Mouse (Mus musculus): ENCODE data around the gene Man2a2. TPM values are rescaled to one million over a fixed set of nuclear protein-coding genes. Genes with fewer than 3 reads are reported as not detected.
A peak's percentile ranks its signal among the peaks of the same experiment; 100 is the strongest.

Man2a2 gene
- polyA plus RNA-seq, 1 experiment from 2014 or later: 16.6 TPM

DNA sequence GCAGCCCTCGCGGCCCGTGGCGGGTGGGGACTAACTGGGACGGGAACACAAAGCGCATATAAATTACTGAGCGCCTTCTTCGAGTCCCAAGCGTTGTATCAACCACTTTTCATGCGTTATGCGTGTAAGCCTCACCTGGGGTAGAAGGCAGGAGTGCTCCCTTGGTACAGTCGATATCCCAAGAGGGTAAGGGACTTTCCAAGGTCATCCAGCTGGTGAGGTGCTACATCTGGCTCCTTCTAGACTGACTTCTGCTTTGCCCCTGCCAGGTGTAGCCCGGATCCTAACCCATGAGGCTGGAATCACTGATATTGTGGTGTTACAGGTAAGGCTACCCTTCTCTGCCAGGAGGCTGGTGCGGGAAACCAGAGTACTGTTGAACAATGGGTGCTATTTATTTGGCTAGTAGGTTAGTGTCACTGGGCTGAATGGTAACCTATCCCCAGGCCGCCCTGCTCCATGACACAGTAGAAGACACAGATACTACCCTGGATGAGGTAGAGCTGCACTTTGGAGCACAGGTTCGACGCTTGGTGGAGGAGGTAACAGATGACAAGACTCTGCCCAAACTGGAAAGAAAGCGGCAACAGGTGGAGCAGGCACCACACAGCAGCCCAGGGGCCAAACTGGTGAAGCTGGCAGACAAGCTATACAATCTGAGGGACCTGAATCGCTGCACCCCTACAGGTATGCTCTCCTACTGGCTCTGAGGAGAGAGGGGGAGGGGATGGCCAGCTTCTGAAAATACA lies 27.7 kb downstream of the Man2a2 start:
- WGBS: 27% methylated on average over 19 of the region's 19 CpGs
- Histone ChIP-seq H3K4me2 (replicated peaks; ENCODE audit: low read depth, low read length) (peak overlapping the region; percentile 73), H3K27ac (ENCODE audit: low read length) (peak overlapping the region; percentile 67; the same call in 1 of the 2 replicates), H3K4me1 (ENCODE audit: insufficient read depth, low read length) (peaks cover 41% of the 10 kb centered on the region), H3K27me3 (ENCODE audit: insufficient read depth, low read length) (no peaks in the 10 kb centered on the region), H3K36me3 (ENCODE audit: insufficient read depth, low read length) (peaks cover 3% of the 10 kb centered on the region; the same call in 1 of the 2 replicates), H3K9ac (replicated peaks; ENCODE audit: low read length) (peak overlapping the region; percentile 91), H3K4me3 (ENCODE audit: low read length) (peak overlapping the region; percentile 66), H3K9me3 (ENCODE audit: low read length) (no peaks in the 10 kb centered on the region)
- ATAC-seq (ENCODE audit: low FRiP score, low TSS enrichment): no peak

DNA sequence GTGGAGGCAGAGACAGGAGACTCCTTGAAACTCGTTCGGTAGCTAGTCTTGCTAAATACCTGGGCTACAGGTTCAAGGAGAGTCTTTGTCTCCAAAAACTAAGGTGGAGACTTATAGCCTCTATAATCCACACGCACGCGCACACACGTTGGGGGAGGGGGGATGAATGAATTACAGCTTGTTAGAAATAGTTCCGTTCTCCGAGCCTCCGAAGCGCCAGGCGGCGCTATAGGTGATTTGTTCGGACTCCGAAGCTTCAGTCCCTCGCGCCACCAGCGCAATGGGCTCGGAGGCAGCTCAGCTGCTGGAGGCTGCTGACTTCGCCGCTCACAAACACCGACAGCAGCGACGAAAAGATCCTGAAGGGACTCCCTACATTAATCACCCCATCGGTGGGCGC lies 28.3 kb downstream of the Man2a2 start, which contains the start of gene Hddc3:
Gene Hddc3, plus strand, starts transcription at position 247 of the 400 bp plus-strand sequence.
- H3K9me3 ChIP-seq (ENCODE audit: low read length): no peaks in the 10 kb centered on the region
- H3K4me1 ChIP-seq (ENCODE audit: insufficient read depth, low read length): peaks cover 39% of the 10 kb centered on the region
- peaks cover 3% of the 10 kb centered on the region; the same call in 1 of the 2 replicates for H3K36me3 ChIP-seq (ENCODE audit: insufficient read depth, low read length)
- peak; percentile 7; the same call in 1 of the 2 replicates for ATAC-seq (ENCODE audit: low FRiP score, low TSS enrichment)
- peak within 1 kb of the TSS; percentile 67; the same call in 1 of the 2 replicates for H3K27ac ChIP-seq (ENCODE audit: low read length)
- no peaks in the 10 kb centered on the region for H3K27me3 ChIP-seq (ENCODE audit: insufficient read depth, low read length)
- peak within 1 kb of the TSS; percentile 91 for H3K9ac ChIP-seq (replicated peaks; ENCODE audit: low read length)
- peak within 1 kb of the TSS; percentile 73 for H3K4me2 ChIP-seq (replicated peaks; ENCODE audit: low read depth, low read length)
- WGBS: under 1% methylated on average over 25 of the region's 25 CpGs
- H3K4me3 ChIP-seq (ENCODE audit: low read length): peak within 1 kb of the TSS; percentile 66

DNA sequence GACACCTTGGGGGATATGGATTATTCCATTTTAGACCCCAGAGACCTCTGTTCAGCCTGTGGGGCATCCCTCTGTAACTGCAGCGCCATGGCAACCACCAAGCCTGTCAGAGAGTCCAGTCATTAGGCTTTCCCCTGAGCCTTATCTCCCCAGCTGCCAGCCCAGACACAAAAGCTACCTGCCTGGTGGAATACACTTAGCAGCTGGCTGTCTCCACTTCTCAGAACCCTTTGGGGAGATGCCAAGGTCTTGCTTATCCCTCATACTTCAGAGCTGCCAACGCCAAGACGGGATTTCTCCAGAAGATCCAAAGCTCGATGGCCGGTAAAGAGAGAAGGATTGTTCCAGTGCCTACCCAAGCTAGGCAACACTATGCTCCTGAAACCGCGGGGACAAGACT lies 29.4 kb downstream of the Man2a2 start:
- no peak overlapping the region for H3K4me2 ChIP-seq (replicated peaks; ENCODE audit: low read depth, low read length)
- peaks cover 35% of the 10 kb centered on the region for H3K4me1 ChIP-seq (ENCODE audit: insufficient read depth, low read length)
- H3K27me3 ChIP-seq (ENCODE audit: insufficient read depth, low read length): no peaks in the 10 kb centered on the region
- 84% methylated on average over 7 of the region's 7 CpGs for WGBS
- H3K27ac ChIP-seq (ENCODE audit: low read length): no peak overlapping the region
- no peak overlapping the region for H3K4me3 ChIP-seq (ENCODE audit: low read length)
- H3K9me3 ChIP-seq (ENCODE audit: low read length): no peaks in the 10 kb centered on the region
- H3K9ac ChIP-seq (replicated peaks; ENCODE audit: low read length): no peak overlapping the region
- peaks cover 4% of the 10 kb centered on the region for H3K36me3 ChIP-seq (ENCODE audit: insufficient read depth, low read length)
- ATAC-seq (ENCODE audit: low FRiP score, low TSS enrichment): no peak

DNA sequence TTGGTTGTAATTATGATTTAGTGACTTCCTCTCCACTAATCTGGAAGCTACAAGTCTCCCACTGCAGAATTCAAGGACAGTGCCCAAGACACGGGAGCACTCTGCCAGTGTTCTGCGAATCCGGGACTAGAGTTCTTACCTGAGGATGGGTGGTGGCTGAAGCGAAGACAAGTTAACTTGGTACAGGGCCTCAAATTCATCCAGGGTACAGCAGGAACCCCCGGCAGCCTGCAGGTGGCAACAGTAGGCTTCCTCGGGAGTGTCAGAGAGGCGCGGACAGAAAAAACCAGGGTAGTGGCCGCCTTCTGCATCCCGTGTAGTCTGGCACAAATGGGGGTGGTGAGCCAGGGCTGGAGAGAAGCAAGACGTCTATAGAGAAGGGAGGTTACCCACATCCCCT lies 30.4 kb downstream of the Man2a2 start, which contains the start of gene Unc45a:
Gene Unc45a, minus strand, starts transcription at position 213 of the 400 bp plus-strand sequence.
- Histone ChIP-seq H3K4me2 (replicated peaks; ENCODE audit: low read depth, low read length) (peak within 1 kb of the TSS; percentile 85), H3K36me3 (ENCODE audit: insufficient read depth, low read length) (peaks cover 14% of the 10 kb centered on the region)
- peak; percentile 68 for ATAC-seq (ENCODE audit: low FRiP score, low TSS enrichment)

DNA sequence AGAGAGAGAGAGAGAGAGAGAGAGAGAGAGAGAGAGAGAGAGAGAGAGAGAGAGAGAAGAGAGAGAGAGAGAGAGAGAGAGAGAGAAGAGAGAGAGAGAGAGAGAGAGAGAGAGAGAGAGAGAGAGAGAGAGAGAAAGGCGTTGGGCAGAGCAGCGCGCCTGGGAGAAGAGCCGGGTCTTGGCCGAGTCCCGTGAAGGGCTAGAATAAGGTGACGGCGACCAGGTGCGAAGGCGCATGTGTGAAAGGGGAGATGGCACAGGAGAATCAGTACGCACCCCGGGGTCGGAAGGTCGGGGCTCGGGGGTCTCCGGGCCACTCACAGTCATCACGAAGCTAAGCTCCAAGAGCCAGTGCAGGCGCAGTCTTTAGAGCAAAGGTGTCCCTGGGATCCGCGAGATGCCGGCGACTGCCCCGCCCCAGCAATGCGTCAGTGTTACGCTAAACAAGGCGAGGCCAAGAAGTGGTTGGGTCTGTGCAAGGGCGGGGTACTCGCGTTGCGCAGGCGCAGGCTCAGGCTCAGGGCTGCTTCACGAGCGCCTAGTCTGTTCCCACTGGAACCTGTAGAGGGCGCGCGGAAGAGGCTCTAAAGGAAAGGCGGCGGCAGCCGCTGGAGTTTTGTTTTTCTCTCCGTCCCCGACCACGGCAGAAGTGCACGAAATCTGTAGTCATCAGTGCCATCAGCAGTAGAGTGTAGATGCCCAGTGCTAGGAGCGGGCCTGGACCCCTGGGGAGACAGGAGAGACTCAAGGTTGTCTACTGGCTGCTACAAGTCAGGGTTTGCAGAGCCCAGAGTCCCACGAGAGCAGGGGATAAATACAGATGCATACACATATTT lies 31.2 kb downstream of the Man2a2 start:
- H3K4me2 ChIP-seq (replicated peaks; ENCODE audit: low read depth, low read length): peak overlapping the region; percentile 85
- H3K36me3 ChIP-seq (ENCODE audit: insufficient read depth, low read length): peaks cover 19% of the 10 kb centered on the region
- peaks cover 32% of the 10 kb centered on the region for H3K4me1 ChIP-seq (ENCODE audit: insufficient read depth, low read length)
- peak; percentile 98 for ATAC-seq (ENCODE audit: low FRiP score, low TSS enrichment)
- H3K9ac ChIP-seq (replicated peaks; ENCODE audit: low read length): peak overlapping the region; percentile 82
- H3K27ac ChIP-seq (ENCODE audit: low read length): peak overlapping the region; percentile 90
- H3K9me3 ChIP-seq (ENCODE audit: low read length): no peaks in the 10 kb centered on the region
- under 1% methylated on average over 45 of the region's 45 CpGs for WGBS
- no peaks in the 10 kb centered on the region for H3K27me3 ChIP-seq (ENCODE audit: insufficient read depth, low read length)
- peak overlapping the region; percentile 80 for H3K4me3 ChIP-seq (ENCODE audit: low read length)

More for the DNA sequence above, 30.4 kb downstream of the Man2a2 start, which contains the start of gene Unc45a:
- Histone ChIP-seq H3K4me1 (ENCODE audit: insufficient read depth, low read length) (peaks cover 32% of the 10 kb centered on the region), H3K27me3 (ENCODE audit: insufficient read depth, low read length) (no peaks in the 10 kb centered on the region), H3K27ac (ENCODE audit: low read length) (peak within 1 kb of the TSS; percentile 90), H3K9me3 (ENCODE audit: low read length) (no peaks in the 10 kb centered on the region), H3K9ac (replicated peaks; ENCODE audit: low read length) (peak within 1 kb of the TSS; percentile 82), H3K4me3 (ENCODE audit: low read length) (peak within 1 kb of the TSS; percentile 80)
- WGBS: under 1% methylated on average over 11 of the region's 11 CpGs

DNA sequence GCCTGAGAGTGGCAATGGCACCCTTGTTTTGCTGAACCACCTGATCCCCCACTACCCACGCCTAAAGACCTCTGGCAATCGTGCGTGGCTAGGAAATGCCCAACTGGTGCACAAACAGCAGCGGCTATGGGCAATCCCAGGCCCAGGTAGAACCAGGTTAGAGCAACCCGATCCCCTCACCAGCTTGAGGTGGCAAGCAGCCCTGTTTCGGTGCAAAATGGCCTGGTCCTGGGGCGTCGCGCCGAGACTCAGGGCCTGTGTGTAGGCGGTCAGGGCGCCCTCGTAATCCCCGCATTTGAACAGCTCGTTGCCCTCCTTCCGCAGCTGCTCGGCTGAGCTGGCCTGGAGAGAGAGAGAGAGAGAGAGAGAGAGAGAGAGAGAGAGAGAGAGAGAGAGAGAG lies 31.8 kb downstream of the Man2a2 start:
- Histone ChIP-seq H3K4me2 (replicated peaks; ENCODE audit: low read depth, low read length) (peak overlapping the region; percentile 85), H3K4me3 (ENCODE audit: low read length) (peak overlapping the region; percentile 80), H3K9me3 (ENCODE audit: low read length) (no peaks in the 10 kb centered on the region), H3K9ac (replicated peaks; ENCODE audit: low read length) (peak overlapping the region; percentile 82), H3K36me3 (ENCODE audit: insufficient read depth, low read length) (peaks cover 25% of the 10 kb centered on the region), H3K27me3 (ENCODE audit: insufficient read depth, low read length) (no peaks in the 10 kb centered on the region), H3K4me1 (ENCODE audit: insufficient read depth, low read length) (peaks cover 32% of the 10 kb centered on the region), H3K27ac (ENCODE audit: low read length) (0 out of 2 replicates have a peak overlapping the region, but pooled peaks have one; percentile 11)
- WGBS: 6% methylated on average over 16 of the region's 17 CpGs
- no peak for ATAC-seq (ENCODE audit: low FRiP score, low TSS enrichment)

DNA sequence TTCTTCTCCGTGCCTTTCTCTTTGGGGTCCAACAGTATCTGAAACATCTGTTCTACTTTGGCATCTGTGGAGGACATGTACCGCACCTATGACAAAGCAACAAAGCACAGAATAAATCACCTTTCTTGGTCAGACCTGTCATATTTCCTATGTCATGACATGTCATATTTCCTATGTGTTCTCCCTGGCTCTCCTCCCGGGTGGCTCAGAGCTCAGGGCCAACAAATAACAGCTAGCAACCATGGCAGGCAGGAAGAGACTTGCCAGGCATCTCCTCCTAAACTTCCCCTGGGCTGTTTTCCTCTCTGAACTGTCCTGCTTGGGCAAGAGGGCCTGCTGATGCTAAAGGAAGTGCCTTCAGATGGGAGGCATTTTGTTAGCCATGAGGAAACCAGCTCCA lies 34.2 kb downstream of the Man2a2 start:
- no peak overlapping the region for H3K4me3 ChIP-seq (ENCODE audit: low read length)
- H3K9me3 ChIP-seq (ENCODE audit: low read length): 0 out of 2 replicates have a peak, but pooled peaks cover 5% of the 10 kb centered on the region
- H3K36me3 ChIP-seq (ENCODE audit: insufficient read depth, low read length): peaks cover 48% of the 10 kb centered on the region
- no peak overlapping the region for H3K4me2 ChIP-seq (replicated peaks; ENCODE audit: low read depth, low read length)
- H3K27ac ChIP-seq (ENCODE audit: low read length): no peak overlapping the region
- no peak for ATAC-seq (ENCODE audit: low FRiP score, low TSS enrichment)
- H3K27me3 ChIP-seq (ENCODE audit: insufficient read depth, low read length): no peaks in the 10 kb centered on the region
- 92% methylated on average over 3 of the region's 3 CpGs for whole genome bisulfite sequencing
- H3K4me1 ChIP-seq (ENCODE audit: insufficient read depth, low read length): peaks cover 22% of the 10 kb centered on the region
- H3K9ac ChIP-seq (replicated peaks; ENCODE audit: low read length): no peak overlapping the region

DNA sequence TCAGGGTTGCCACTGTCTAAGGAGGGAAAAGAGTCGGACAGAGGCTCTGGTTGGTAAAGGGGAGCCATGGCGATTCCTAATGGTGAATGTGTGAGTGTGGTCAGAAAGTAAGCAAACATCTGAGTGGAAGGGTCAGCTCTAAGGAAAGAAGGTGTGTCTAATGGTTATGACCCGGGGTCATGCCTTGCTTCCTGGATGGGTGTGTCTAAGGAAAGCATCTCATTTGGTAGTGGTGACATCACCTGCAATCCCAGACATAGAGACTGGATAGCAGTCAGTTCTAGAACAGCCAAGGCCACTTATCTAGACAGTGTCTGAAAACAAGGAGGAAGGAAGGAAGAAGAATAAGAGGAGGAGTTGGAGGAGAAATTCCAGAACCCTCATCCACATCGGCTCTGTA lies 36.3 kb downstream of the Man2a2 start:
- Histone ChIP-seq H3K36me3 (ENCODE audit: insufficient read depth, low read length) (peaks cover 69% of the 10 kb centered on the region), H3K4me1 (ENCODE audit: insufficient read depth, low read length) (peaks cover 13% of the 10 kb centered on the region), H3K27me3 (ENCODE audit: insufficient read depth, low read length) (no peaks in the 10 kb centered on the region), H3K9ac (replicated peaks; ENCODE audit: low read length) (no peak overlapping the region), H3K27ac (ENCODE audit: low read length) (no peak overlapping the region), H3K9me3 (ENCODE audit: low read length) (0 out of 2 replicates have a peak, but pooled peaks cover 5% of the 10 kb centered on the region), H3K4me3 (ENCODE audit: low read length) (no peak overlapping the region), H3K4me2 (replicated peaks; ENCODE audit: low read depth, low read length) (no peak overlapping the region)
- no peak for ATAC-seq (ENCODE audit: low FRiP score, low TSS enrichment)
- WGBS: 84% methylated on average over 4 of the region's 4 CpGs

DNA sequence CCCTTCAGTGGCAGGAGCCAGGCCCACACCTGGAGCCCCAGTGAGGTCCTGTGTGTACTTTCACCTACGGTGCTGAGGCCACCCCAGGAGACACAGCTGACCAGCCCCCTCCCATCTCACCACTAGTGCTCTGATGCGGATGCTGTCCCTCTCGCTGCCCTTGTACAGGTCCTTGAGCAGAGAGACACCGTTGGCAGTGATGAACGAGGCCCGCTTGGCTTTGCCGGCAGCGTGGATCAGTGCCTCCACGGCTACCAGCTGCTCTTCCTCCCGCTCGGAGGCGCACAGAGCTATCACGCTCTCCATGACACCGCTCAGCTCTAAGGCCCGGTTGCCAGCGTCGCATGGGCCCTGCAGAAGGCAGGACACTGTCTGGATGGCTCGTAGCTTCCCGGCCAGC lies 39.7 kb downstream of the Man2a2 start:
- Histone ChIP-seq H3K27me3 (ENCODE audit: insufficient read depth, low read length) (no peaks in the 10 kb centered on the region), H3K9ac (replicated peaks; ENCODE audit: low read length) (no peak overlapping the region), H3K27ac (ENCODE audit: low read length) (no peak overlapping the region), H3K4me1 (ENCODE audit: insufficient read depth, low read length) (no peaks in the 10 kb centered on the region), H3K4me3 (ENCODE audit: low read length) (no peak overlapping the region), H3K9me3 (ENCODE audit: low read length) (0 out of 2 replicates have a peak, but pooled peaks cover 5% of the 10 kb centered on the region), H3K4me2 (replicated peaks; ENCODE audit: low read depth, low read length) (no peak overlapping the region), H3K36me3 (ENCODE audit: insufficient read depth, low read length) (peaks cover 91% of the 10 kb centered on the region)
- no peak for ATAC-seq (ENCODE audit: low FRiP score, low TSS enrichment)
- WGBS: 91% methylated on average over 19 of the region's 19 CpGs

Measured in kidney, embryonic 16.5 days (tissue).